Comparison of ENCODE assay signal across 7 mouse cellular contexts in the genomic region with DNA sequence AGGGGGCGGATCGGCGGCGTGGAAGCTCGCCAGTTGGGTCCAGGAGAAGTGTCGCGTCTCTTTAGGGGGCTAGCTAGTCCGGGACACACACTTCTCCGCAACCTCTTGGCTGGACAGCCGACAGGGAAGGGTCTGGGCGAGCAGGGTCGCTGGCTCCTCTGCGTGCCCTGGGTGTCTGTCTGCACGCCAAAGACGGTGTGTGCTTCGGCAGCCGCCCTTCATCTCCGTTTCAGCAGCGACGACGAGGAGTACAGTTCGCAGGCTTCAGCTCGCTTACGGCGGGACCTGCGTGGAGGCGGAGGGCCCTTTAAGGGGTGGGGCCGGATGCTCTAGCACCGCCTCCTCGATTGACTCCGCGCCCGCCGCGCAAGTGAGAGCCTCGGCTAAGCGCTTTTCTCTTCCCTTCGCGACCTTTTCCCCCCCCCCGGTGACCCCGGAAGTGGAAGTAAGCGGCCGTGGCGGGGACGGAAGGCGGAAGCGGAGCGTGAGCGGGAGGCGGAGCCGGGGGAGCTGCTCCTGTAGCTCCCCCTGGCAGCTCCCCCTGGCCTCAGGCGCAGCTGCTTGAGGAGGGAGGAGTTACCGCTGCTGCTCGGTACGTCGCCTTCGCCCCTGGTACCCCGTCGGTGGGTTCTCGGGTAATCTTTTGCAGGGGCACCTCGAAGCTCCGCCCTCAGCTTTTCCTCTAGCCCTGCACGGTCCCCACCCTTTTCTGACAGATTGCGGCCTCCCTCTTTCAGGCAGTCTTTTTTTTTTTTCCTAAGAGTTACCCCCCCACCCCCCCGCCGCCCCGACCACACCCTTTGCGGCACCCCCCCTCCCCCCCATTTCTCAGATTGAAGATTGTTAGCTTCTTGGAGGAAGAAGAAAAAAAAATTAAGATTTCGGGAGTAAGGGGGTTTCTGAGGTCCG. TPM values are rescaled to one million over a fixed set of nuclear protein-coding genes. Genes with fewer than 3 reads are reported as not detected.
A peak's percentile ranks its signal among the peaks of the same experiment; 100 is the strongest.
DNase-seq lines count a peak whose midpoint lies in the region; ATAC-seq and TF ChIP-seq lines count a peak whose summit lies in the region.

No protein-coding gene starts in this region.

- H3K36me3 ChIP-seq in embryonic facial prominence, embryonic 11.5 days (replicated peaks; ENCODE audit: control insufficient read depth, insufficient read depth, low read depth, low read length), result no peaks in the 10 kb centered on the region
- peaks cover 57% of the 10 kb centered on the region for H3K36me3 ChIP-seq in limb, embryonic 12.5 days
- H3K36me3 ChIP-seq in midbrain, embryonic 15.5 days (replicated peaks), result no peaks in the 10 kb centered on the region; the same call in 1 of the 2 replicates
- peaks cover 7% of the 10 kb centered on the region; the same call in 1 of the 2 replicates for H3K36me3 ChIP-seq in spleen, adult 2 months (ENCODE audit: control insufficient read depth, insufficient read depth, low read length)

- TF ChIP-seq CTCF in spleen, adult 2 months (IDR thresholded peaks at IDR 0.05; ENCODE audit: extremely low read depth, insufficient read depth, insufficient read length, insufficient replicate concordance), result no peak

- H3K9me3 ChIP-seq in embryonic facial prominence, embryonic 11.5 days (replicated peaks; ENCODE audit: control insufficient read depth, low read length), result no peaks in the 10 kb centered on the region
- H3K9me3 ChIP-seq in limb, embryonic 12.5 days, result no peaks in the 10 kb centered on the region
- no peaks in the 10 kb centered on the region for H3K9me3 ChIP-seq in midbrain, embryonic 15.5 days

- peak overlapping the region; percentile 82 for H3K4me3 ChIP-seq in embryonic facial prominence, embryonic 11.5 days (ENCODE audit: low read depth, low read length)
- peak overlapping the region; percentile 77 for H3K4me3 ChIP-seq in limb, embryonic 12.5 days (replicated peaks)
- H3K4me3 ChIP-seq in midbrain, embryonic 15.5 days, result peak overlapping the region; percentile 96
- peak overlapping the region; percentile 96 for H3K4me3 ChIP-seq in spleen, adult 2 months (ENCODE audit: extremely low read depth, insufficient read depth, insufficient read length)

- ATAC-seq in embryonic facial prominence, embryonic 11.5 days (replicated peaks; ENCODE audit: insufficient number of reproducible peaks, low FRiP score, low TSS enrichment, low read depth), result peak; percentile 91
- ATAC-seq in limb, embryonic 12.5 days (ENCODE audit: insufficient number of reproducible peaks, insufficient read depth, low FRiP score, low TSS enrichment, low read depth), result peak; percentile 91
- peak; percentile 94 for ATAC-seq in midbrain, embryonic 15.5 days (replicated peaks)

- peak overlapping the region; percentile 98 for H3K27ac ChIP-seq in embryonic facial prominence, embryonic 11.5 days (replicated peaks; ENCODE audit: low read depth, low read length)
- H3K27ac ChIP-seq in limb, embryonic 12.5 days, result peak overlapping the region; percentile 99
- H3K27ac ChIP-seq in midbrain, embryonic 15.5 days, result peak overlapping the region; percentile 97
- peak overlapping the region; percentile 98 for H3K27ac ChIP-seq in spleen, adult 2 months (ENCODE audit: insufficient read depth, low read length)

- peak; percentile 50 for TF ChIP-seq POLR2A in spleen, adult 2 months (IDR thresholded peaks at IDR 0.05; ENCODE audit: low read depth, low read length)

- H3K9ac ChIP-seq in embryonic facial prominence, embryonic 11.5 days (replicated peaks; ENCODE audit: low read length), result peak overlapping the region; percentile 85
- H3K9ac ChIP-seq in limb, embryonic 12.5 days (replicated peaks), result peak overlapping the region; percentile 84
- peak overlapping the region; percentile 82 for H3K9ac ChIP-seq in midbrain, embryonic 15.5 days

- no peaks in the 10 kb centered on the region for H3K27me3 ChIP-seq in embryonic facial prominence, embryonic 11.5 days (ENCODE audit: control insufficient read depth, insufficient read depth, low read length)
- H3K27me3 ChIP-seq in limb, embryonic 12.5 days, result no peaks in the 10 kb centered on the region
- no peaks in the 10 kb centered on the region for H3K27me3 ChIP-seq in midbrain, embryonic 15.5 days (replicated peaks)
- no peaks in the 10 kb centered on the region for H3K27me3 ChIP-seq in spleen, adult 2 months (ENCODE audit: control insufficient read depth, insufficient read depth, low read length)

- H3K4me2 ChIP-seq in embryonic facial prominence, embryonic 11.5 days (ENCODE audit: low read depth, low read length), result peak overlapping the region; percentile 54
- H3K4me2 ChIP-seq in limb, embryonic 12.5 days, result peak overlapping the region; percentile 87
- peak overlapping the region; percentile 89 for H3K4me2 ChIP-seq in midbrain, embryonic 15.5 days

- no peaks in the 10 kb centered on the region for H3K4me1 ChIP-seq in embryonic facial prominence, embryonic 11.5 days (ENCODE audit: control insufficient read depth, insufficient read depth, low read length)
- peaks cover 51% of the 10 kb centered on the region for H3K4me1 ChIP-seq in limb, embryonic 12.5 days (replicated peaks)
- peaks cover 64% of the 10 kb centered on the region for H3K4me1 ChIP-seq in midbrain, embryonic 15.5 days
- H3K4me1 ChIP-seq in spleen, adult 2 months (ENCODE audit: control insufficient read depth, insufficient read depth, insufficient read length), result peaks cover 14% of the 10 kb centered on the region

- under 1% methylated on average over 62 of the region's 70 CpGs for WGBS in embryonic facial prominence, embryonic 11.5 days
- WGBS in limb, embryonic 12.5 days, result under 1% methylated on average over 70 of the region's 70 CpGs
- under 1% methylated on average over 69 of the region's 70 CpGs for WGBS in midbrain, embryonic 15.5 days
- under 1% methylated on average over 67 of the region's 70 CpGs for WGBS in spleen, adult 2 months

- DNase-seq in adrenal gland, postnatal 14 days, result peak; percentile 99
- peak; percentile 98 for DNase-seq in embryonic facial prominence, embryonic 11.5 days (ENCODE audit: low spot score)
- DNase-seq in heart, adult 11 months, result peak; percentile 99
- DNase-seq in kidney, adult 18-20 months, result peak; percentile 95
- DNase-seq in spleen, adult 2 months (ENCODE audit: low read depth in 1 of 2, low spot score in 2 of 2), result peak; percentile 94 to 97

RNA-seq across cellular contexts. Expression of a gene that starts 1.2 kb away (rescaled TPM):
- 10.3 and 11.8 TPM in 2 replicates for total RNA-seq in adrenal gland, postnatal 14 days (2021)
- polyA plus RNA-seq in embryonic facial prominence, embryonic 11.5 days (2014; fragmentation: Nextera tagmentation; extraction: Ambion mirVana), result 14.2 and 14.8 TPM in 2 replicates
- 22.6 and 23.4 TPM in 2 replicates for polyA plus RNA-seq in limb, embryonic 12.5 days (2016; fragmentation: Nextera tagmentation; extraction: Ambion mirVana)
- 16.0 and 17.6 TPM in 2 replicates for polyA plus RNA-seq in midbrain, embryonic 15.5 days (2015; fragmentation: Nextera tagmentation; extraction: Ambion mirVana)
- 10.8 and 11.6 TPM in 2 replicates for polyA plus RNA-seq in spleen, adult 2 months (2012; rRNA removed)

RNA-seq across cellular contexts. Expression of a gene that starts 1.5 kb away (rescaled TPM):
- total RNA-seq in adrenal gland, postnatal 14 days (2021), result 60.0 and 60.9 TPM in 2 replicates
- polyA plus RNA-seq in embryonic facial prominence, embryonic 11.5 days (2014; fragmentation: Nextera tagmentation; extraction: Ambion mirVana), result 33.8 and 35.0 TPM in 2 replicates
- 56.4 and 58.0 TPM in 2 replicates for polyA plus RNA-seq in limb, embryonic 12.5 days (2016; fragmentation: Nextera tagmentation; extraction: Ambion mirVana)
- polyA plus RNA-seq in midbrain, embryonic 15.5 days (2015; fragmentation: Nextera tagmentation; extraction: Ambion mirVana), result 59.4 and 60.8 TPM in 2 replicates
- polyA plus RNA-seq in spleen, adult 2 months (2012; rRNA removed), result 9.1 and 9.4 TPM in 2 replicates

RNA-seq across cellular contexts. Expression of a gene that starts 11.8 kb away (rescaled TPM):
- total RNA-seq in adrenal gland, postnatal 14 days (2021), result 60.7 and 62.6 TPM in 2 replicates
- polyA plus RNA-seq in embryonic facial prominence, embryonic 11.5 days (2014; fragmentation: Nextera tagmentation; extraction: Ambion mirVana), result 279 and 318 TPM in 2 replicates
- 241 and 260 TPM in 2 replicates for polyA plus RNA-seq in limb, embryonic 12.5 days (2016; fragmentation: Nextera tagmentation; extraction: Ambion mirVana)
- polyA plus RNA-seq in midbrain, embryonic 15.5 days (2015; fragmentation: Nextera tagmentation; extraction: Ambion mirVana), result 145 and 155 TPM in 2 replicates
- polyA plus RNA-seq in spleen, adult 2 months (2012; rRNA removed), result 3.0 and 4.5 TPM in 2 replicates

RNA-seq across cellular contexts. Expression of a gene that starts 14.6 kb away (rescaled TPM):
- total RNA-seq in adrenal gland, postnatal 14 days (2021), result 24.6 and 30.9 TPM in 2 replicates
- polyA plus RNA-seq in embryonic facial prominence, embryonic 11.5 days (2014; fragmentation: Nextera tagmentation; extraction: Ambion mirVana), result 0.21 and 0.24 TPM in 2 replicates
- polyA plus RNA-seq in limb, embryonic 12.5 days (2016; fragmentation: Nextera tagmentation; extraction: Ambion mirVana), result 0.36 and 0.50 TPM in 2 replicates
- 0.58 and 0.79 TPM in 2 replicates for polyA plus RNA-seq in midbrain, embryonic 15.5 days (2015; fragmentation: Nextera tagmentation; extraction: Ambion mirVana)
- polyA plus RNA-seq in spleen, adult 2 months (2012; rRNA removed), result 1.7 and 1.8 TPM in 2 replicates

RNA-seq across cellular contexts. Expression of a gene that starts 16.1 kb away (rescaled TPM):
- 31.2 and 32.5 TPM in 2 replicates for total RNA-seq in adrenal gland, postnatal 14 days (2021)
- polyA plus RNA-seq in embryonic facial prominence, embryonic 11.5 days (2014; fragmentation: Nextera tagmentation; extraction: Ambion mirVana), result 47.7 and 48.0 TPM in 2 replicates
- 27.9 and 31.6 TPM in 2 replicates for polyA plus RNA-seq in limb, embryonic 12.5 days (2016; fragmentation: Nextera tagmentation; extraction: Ambion mirVana)
- polyA plus RNA-seq in midbrain, embryonic 15.5 days (2015; fragmentation: Nextera tagmentation; extraction: Ambion mirVana), result 21.9 and 22.7 TPM in 2 replicates
- polyA plus RNA-seq in spleen, adult 2 months (2012; rRNA removed), result 25.5 and 28.9 TPM in 2 replicates

Comparison
In these comparisons a context has a peak if more than half of its experiments do, and no peak if none do; other contexts are left out.
1. Peak in every context shown above with its lines: DNase-seq, ATAC-seq, H3K4me3 ChIP-seq and H3K27ac ChIP-seq.
2. RNA of a gene that starts 11.8 kb away (polyA plus RNA-seq): 279 to 318 TPM in embryonic facial prominence, embryonic 11.5 days, 241 to 260 TPM in limb, embryonic 12.5 days and 145 to 155 TPM in midbrain, embryonic 15.5 days; 3.0 to 4.5 TPM in spleen, adult 2 months; every median in the first group is over 10 times any median in the second.